Mouse (Mus musculus) heart, embryonic 15.5 days (tissue): ENCODE data around the gene Glp2r. TPM values are rescaled to one million over a fixed set of nuclear protein-coding genes. Genes with fewer than 3 reads are reported as not detected.
A peak's percentile ranks its signal among the peaks of the same experiment; 100 is the strongest.

Source experiments
- ATAC-seq: fragments of 200-750 bp; cut with Nextera tagmentation; replicated peaks from 2 replicates; pipeline ENCODE4 v1.8.0; 2017; ENCODE audit warnings: low read depth, moderate TSS enrichment; ENCODE audit not compliant: insufficient number of reproducible peaks, insufficient read depth, low FRiP score
- H3K27ac ChIP-seq: fragments of 300-500 bp; sonication (generic); 2 replicates; pipeline ENCODE4 v1.5.1; 2015; ENCODE audit warnings: mild to moderate bottlenecking, inconsistent platforms
- H3K27me3 ChIP-seq: fragments of 300-500 bp; sonication (generic); 2 replicates; pipeline ENCODE4 v1.6.1; 2015; ENCODE audit warnings: inconsistent platforms
- H3K36me3 ChIP-seq: fragments of 300-500 bp; sonication (generic); 2 replicates; pipeline ENCODE4 v1.6.1; 2015; ENCODE audit warnings: mild to moderate bottlenecking, inconsistent platforms
- H3K4me1 ChIP-seq: fragments of 300-500 bp; sonication (generic); replicated peaks from 2 replicates; pipeline ENCODE4 v1.6.1; 2015; ENCODE audit warnings: inconsistent platforms
- H3K4me2 ChIP-seq: fragments of 300-500 bp; sonication (generic); 2 replicates; pipeline ENCODE4 v1.6.1; 2015; ENCODE audit warnings: inconsistent platforms, mild to moderate bottlenecking, moderate library complexity
- H3K4me3 ChIP-seq: fragments of 300-500 bp; sonication (generic); 2 replicates; pipeline ENCODE4 v1.5.1; 2015; ENCODE audit warnings: mild to moderate bottlenecking, inconsistent platforms
- H3K9ac ChIP-seq: fragments of 300-500 bp; sonication (generic); 2 replicates; pipeline ENCODE4 v1.6.1; 2015; ENCODE audit warnings: mild to moderate bottlenecking, inconsistent platforms
- H3K9me3 ChIP-seq: fragments of 300-500 bp; sonication (generic); replicated peaks from 2 replicates; pipeline ENCODE4 v1.6.1; 2016; ENCODE audit warnings: inconsistent platforms
- WGBS: fragments of 180-500 bp; shearing (Covaris S2); methylation state at CpG from one replicate; pipeline ENCODE4 v1.1.7; 2015; ENCODE audit warnings: mixed read lengths; 5-methylcytosine and 5-hydroxymethylcytosine counted together
- polyA plus RNA-seq: library from polyadenylated mRNA; unstranded; fragments of >200 nt; fragmentation: Nextera tagmentation; extraction: Ambion mirVana; gene quantifications from 2 replicates; pipeline ENCODE4 v1.2.1, GENCODE M21; 2015

Glp2r gene
- polyA plus RNA-seq, 1 experiment from 2014 or later: not detected

GRCm38 (mm10) chr11:67675562-67676540 lies 95.1 kb downstream of the Glp2r start:
- Histone ChIP-seq H3K9ac (no peak overlapping the region), H3K4me2 (no peak overlapping the region), H3K27me3 (no peaks in the 10 kb centered on the region), H3K4me1 (peaks cover 19% of the 10 kb centered on the region), H3K27ac (no peak overlapping the region), H3K4me3 (no peak overlapping the region), H3K9me3 (no peaks in the 10 kb centered on the region), H3K36me3 (no peaks in the 10 kb centered on the region)
- no peak for ATAC-seq
- 52% methylated on average over 12 of the region's 12 CpGs for WGBS

GRCm38 (mm10) chr11:67672140-67672539 lies 98.8 kb downstream of the Glp2r start:
- peak; percentile 75 for ATAC-seq
- peaks cover 37% of the 10 kb centered on the region for H3K4me1 ChIP-seq
- no peaks in the 10 kb centered on the region for H3K36me3 ChIP-seq
- H3K9ac ChIP-seq: no peak overlapping the region; the same call in 1 of the 2 replicates
- H3K9me3 ChIP-seq: no peaks in the 10 kb centered on the region
- peak overlapping the region; percentile 19; the same call in 1 of the 2 replicates for H3K4me2 ChIP-seq
- H3K27ac ChIP-seq: peak overlapping the region; percentile 89
- WGBS: 29% methylated on average over 5 of the region's 5 CpGs
- no peak overlapping the region for H3K4me3 ChIP-seq
- no peaks in the 10 kb centered on the region for H3K27me3 ChIP-seq

GRCm38 (mm10) chr11:67670031-67670430 lies 100.9 kb downstream of the Glp2r start:
- ATAC-seq: no peak
- Histone ChIP-seq H3K9ac (no peak overlapping the region), H3K4me2 (no peak overlapping the region), H3K27ac (no peak overlapping the region), H3K4me1 (peaks cover 40% of the 10 kb centered on the region), H3K4me3 (no peak overlapping the region), H3K36me3 (no peaks in the 10 kb centered on the region), H3K9me3 (no peaks in the 10 kb centered on the region), H3K27me3 (no peaks in the 10 kb centered on the region)
- 94% methylated on average over 6 of the region's 6 CpGs for WGBS

GRCm38 (mm10) chr11:67668460-67669007 lies 102.4 kb downstream of the Glp2r start:
- Histone ChIP-seq H3K9ac (no peak overlapping the region), H3K9me3 (no peaks in the 10 kb centered on the region), H3K27me3 (no peaks in the 10 kb centered on the region), H3K36me3 (no peaks in the 10 kb centered on the region), H3K27ac (peak overlapping the region; percentile 95), H3K4me1 (peaks cover 40% of the 10 kb centered on the region), H3K4me2 (no peak overlapping the region), H3K4me3 (no peak overlapping the region)
- no peak for ATAC-seq
- 86% methylated on average over 3 of the region's 3 CpGs for WGBS

GRCm38 (mm10) chr11:67667531-67668332 lies 103.2 kb downstream of the Glp2r start:
- peak overlapping the region; percentile 95 for H3K27ac ChIP-seq
- H3K4me2 ChIP-seq: 0 out of 2 replicates have a peak overlapping the region, but pooled peaks have one; percentile 21
- H3K27me3 ChIP-seq: no peaks in the 10 kb centered on the region
- H3K4me3 ChIP-seq: no peak overlapping the region
- H3K9ac ChIP-seq: no peak overlapping the region
- 46% methylated on average over 13 of the region's 13 CpGs for WGBS
- peak; percentile 82 for ATAC-seq
- peaks cover 35% of the 10 kb centered on the region for H3K4me1 ChIP-seq
- H3K36me3 ChIP-seq: no peaks in the 10 kb centered on the region
- no peaks in the 10 kb centered on the region for H3K9me3 ChIP-seq

- Histone ChIP-seq H3K27me3 (no peaks in the 10 kb centered on the region), H3K9me3 (no peaks in the 10 kb centered on the region), H3K4me1 (peaks cover 21% of the 10 kb centered on the region), H3K4me3 (no peak overlapping the region), H3K27ac (peak overlapping the region; percentile 7; the same call in 1 of the 2 replicates), H3K9ac (no peak overlapping the region), H3K36me3 (no peaks in the 10 kb centered on the region), H3K4me2 (no peak overlapping the region)
- 78% methylated on average over 5 of the region's 5 CpGs for WGBS
- ATAC-seq: no peak
Measured at GRCm38 (mm10) chr11:67666129-67666528, 104.8 kb downstream of the Glp2r start.

GRCm38 (mm10) chr11:67664918-67665317 lies 106.0 kb downstream of the Glp2r start:
- H3K4me1 ChIP-seq: peaks cover 21% of the 10 kb centered on the region
- no peak overlapping the region for H3K9ac ChIP-seq
- no peak overlapping the region for H3K4me2 ChIP-seq
- H3K36me3 ChIP-seq: no peaks in the 10 kb centered on the region
- H3K27me3 ChIP-seq: no peaks in the 10 kb centered on the region
- ATAC-seq: no peak
- H3K27ac ChIP-seq: no peak overlapping the region
- H3K4me3 ChIP-seq: no peak overlapping the region
- H3K9me3 ChIP-seq: no peaks in the 10 kb centered on the region
- whole genome bisulfite sequencing: 80% methylated on average over 6 of the region's 6 CpGs

- peaks cover 21% of the 10 kb centered on the region for H3K4me1 ChIP-seq
- H3K27ac ChIP-seq: no peak overlapping the region
- no peak for ATAC-seq
- 81% methylated on average over 3 of the region's 3 CpGs for WGBS
- no peak overlapping the region for H3K4me3 ChIP-seq
- no peaks in the 10 kb centered on the region for H3K9me3 ChIP-seq
- no peak overlapping the region for H3K9ac ChIP-seq
- H3K4me2 ChIP-seq: no peak overlapping the region
- no peaks in the 10 kb centered on the region for H3K27me3 ChIP-seq
- H3K36me3 ChIP-seq: no peaks in the 10 kb centered on the region
Measured at GRCm38 (mm10) chr11:67664261-67664660, 106.7 kb downstream of the Glp2r start.

- no peaks in the 10 kb centered on the region for H3K9me3 ChIP-seq
- H3K4me2 ChIP-seq: no peak overlapping the region
- WGBS: 91% methylated on average over 4 of the region's 4 CpGs
- no peak overlapping the region for H3K9ac ChIP-seq
- H3K27me3 ChIP-seq: no peaks in the 10 kb centered on the region
- H3K4me3 ChIP-seq: no peak overlapping the region
- no peaks in the 10 kb centered on the region for H3K36me3 ChIP-seq
- H3K27ac ChIP-seq: no peak overlapping the region
- peaks cover 17% of the 10 kb centered on the region for H3K4me1 ChIP-seq
- no peak for ATAC-seq
Measured at GRCm38 (mm10) chr11:67663437-67663836, 107.5 kb downstream of the Glp2r start.

- no peak for ATAC-seq
- no peaks in the 10 kb centered on the region for H3K27me3 ChIP-seq
- no peaks in the 10 kb centered on the region for H3K9me3 ChIP-seq
- no peak overlapping the region for H3K9ac ChIP-seq
- 87% methylated on average over 8 of the region's 8 CpGs for whole genome bisulfite sequencing
- no peaks in the 10 kb centered on the region for H3K36me3 ChIP-seq
- no peak overlapping the region for H3K4me2 ChIP-seq
- H3K27ac ChIP-seq: no peak overlapping the region
- H3K4me1 ChIP-seq: peaks cover 5% of the 10 kb centered on the region; the same call in 1 of the 2 replicates
- H3K4me3 ChIP-seq: no peak overlapping the region
Measured at GRCm38 (mm10) chr11:67661465-67661864, 109.5 kb downstream of the Glp2r start.
